Mouse (Mus musculus) thymus, postnatal 36 days (tissue): ENCODE data around the gene Acbd6.
A peak's percentile ranks its signal among the peaks of the same experiment; 100 is the strongest.

Source experiments
- DNase-seq, 2 experiments: peaks; one replicate each; pipeline ENCODE4 v3.0.0; 2022; ENCODE audit warnings: mixed read lengths in 2 of 2

Acbd6 gene

GRCm38 (mm10) chr1:155560678-155561077 lies 2.8 kb downstream of the Acbd6 start:
- DNase-seq, result no peak

DNA sequence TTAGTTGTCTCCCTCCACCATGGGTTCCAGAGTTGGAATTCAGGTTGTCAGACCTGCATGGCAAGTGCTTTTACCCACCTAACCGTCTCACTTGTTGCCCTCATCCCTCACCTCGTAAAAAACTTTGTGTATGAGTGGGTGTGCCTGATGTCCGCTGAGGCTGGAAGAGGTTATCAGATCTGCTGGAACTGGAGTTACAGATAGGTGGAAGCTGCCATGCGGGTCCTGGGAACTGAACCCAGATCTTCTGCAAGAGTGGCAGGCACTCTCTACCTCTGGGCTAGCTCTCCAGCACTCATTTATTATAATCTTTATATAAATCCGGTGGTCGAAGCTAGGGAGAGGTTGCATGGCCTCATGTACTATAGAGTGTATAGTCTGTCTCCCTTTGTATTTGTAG lies 4.3 kb downstream of the Acbd6 start:
- DNase-seq, result no peak

DNA sequence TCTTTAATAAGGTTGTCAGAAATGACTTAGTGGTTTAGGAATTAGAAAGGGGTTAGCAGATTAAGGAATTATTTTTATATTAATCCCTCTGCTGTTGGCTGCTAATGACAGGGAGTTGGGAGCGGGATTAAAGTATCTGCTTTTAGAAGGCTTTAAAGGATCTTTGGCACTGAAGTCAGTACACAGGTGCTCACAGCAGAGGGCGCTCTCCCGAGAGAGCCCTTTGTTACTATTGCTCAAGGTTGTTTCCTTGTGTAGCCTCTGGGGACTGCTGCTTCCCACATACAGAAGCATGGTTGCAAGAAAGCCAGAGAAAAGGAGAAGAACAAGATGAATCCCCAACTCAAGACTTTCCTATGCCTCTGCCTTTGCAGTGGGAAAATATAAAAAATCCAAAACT lies 6.8 kb downstream of the Acbd6 start:
- DNase-seq, result peak; percentile 13 to 16

DNA sequence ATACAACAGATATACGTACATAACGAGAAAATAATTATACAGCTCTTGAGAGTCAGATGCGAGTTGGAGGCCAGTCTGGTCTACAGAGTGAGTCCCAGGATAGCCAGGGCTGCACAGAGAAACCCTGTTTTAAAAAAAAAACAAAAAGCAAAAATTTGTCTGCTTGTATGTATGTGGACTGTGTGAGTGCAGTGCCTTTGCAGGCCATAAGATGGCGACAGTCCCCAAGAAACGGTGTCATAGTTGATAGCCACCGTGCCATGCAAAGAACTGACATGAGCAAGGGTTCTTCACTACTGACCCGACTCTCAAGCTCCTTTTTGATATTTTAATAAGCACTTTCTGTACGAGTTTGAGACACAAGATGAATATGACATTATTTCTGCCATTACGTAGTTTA lies 10.2 kb downstream of the Acbd6 start:
- no peak for DNase-seq

GRCm38 (mm10) chr1:155569340-155569739 lies 11.4 kb downstream of the Acbd6 start:
- DNase-seq, result no peak

DNA sequence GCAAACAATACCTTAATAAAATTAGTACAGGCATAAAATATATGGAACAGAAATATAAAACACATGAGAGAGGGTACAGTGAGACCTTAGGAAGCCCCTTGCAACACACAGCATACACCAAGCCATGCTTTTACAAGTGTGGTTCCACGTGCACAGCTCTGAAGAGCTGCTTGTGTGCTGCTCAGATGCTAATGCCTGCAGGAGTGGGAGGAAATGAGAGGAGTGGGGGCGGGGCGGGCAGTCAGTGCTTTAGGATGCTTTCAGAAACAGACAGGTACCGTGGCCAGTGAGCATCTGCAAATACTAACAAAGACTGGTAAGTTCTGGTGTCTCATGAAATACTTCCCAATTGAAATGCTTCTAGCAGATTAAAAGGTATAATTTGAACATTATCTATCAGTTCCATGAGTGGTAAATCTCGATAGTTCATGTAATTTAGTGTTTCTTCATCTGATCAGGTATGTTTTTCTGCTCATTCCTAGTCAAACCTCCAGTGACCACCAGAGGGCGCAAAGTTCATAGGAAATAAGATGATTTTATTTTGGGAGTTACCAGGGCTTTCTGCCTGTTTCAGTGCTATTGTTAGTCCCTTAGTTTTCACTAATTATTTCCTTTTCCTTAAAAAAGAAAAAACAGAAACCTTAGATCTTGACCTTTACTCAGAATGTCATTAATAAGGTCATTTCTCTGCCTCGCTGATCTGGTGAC lies 17.2 kb downstream of the Acbd6 start:
- DNase-seq, result peak; percentile 43 to 55

- no peak for DNase-seq
These were observed 18.5 kb downstream of the Acbd6 start for GRCm38 (mm10) chr1:155576432-155576831.

- no peak for DNase-seq
These were observed 19.4 kb downstream of the Acbd6 start for GRCm38 (mm10) chr1:155577316-155577715.

- no peak for DNase-seq
These were observed 30.0 kb downstream of the Acbd6 start for GRCm38 (mm10) chr1:155587961-155588360.

DNA sequence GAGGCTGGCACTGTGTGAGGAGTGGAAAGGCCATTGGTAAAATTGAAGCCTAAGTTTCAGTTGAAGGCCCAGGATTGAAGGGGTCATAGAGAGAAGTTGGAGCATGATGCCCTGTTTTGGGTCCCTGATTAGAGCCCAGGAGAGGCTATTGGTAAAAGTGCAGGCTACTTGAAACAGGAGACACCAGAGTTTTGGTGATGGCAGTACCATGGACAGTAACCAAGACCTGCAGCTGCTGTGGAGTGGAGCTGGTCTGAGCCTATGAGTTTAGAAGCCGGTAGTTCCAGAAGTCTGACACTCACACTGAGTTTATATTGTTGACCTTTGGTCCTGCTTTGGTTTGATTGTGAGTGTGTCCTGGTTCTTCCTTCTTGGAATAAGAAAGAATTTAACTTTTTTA lies 36.2 kb downstream of the Acbd6 start:
- no peak for DNase-seq

DNA sequence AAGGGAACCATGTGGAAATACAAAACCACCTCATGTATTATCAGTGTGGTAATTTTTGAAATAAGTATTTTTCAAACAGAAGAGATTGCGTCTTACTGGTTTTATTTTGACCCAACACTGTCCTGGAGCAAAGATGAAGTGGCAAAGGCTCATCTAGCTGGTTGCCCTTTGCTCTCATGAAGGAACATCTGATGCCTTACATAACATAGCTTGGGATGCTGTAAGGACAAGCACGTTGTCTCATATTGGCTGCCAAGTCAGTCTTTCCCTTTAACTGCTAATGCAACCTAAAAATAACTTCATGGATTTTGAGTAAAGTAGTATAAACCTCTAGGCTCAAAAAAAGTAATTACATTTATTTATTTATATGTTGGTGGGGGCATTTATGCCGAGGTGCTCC lies 38.7 kb downstream of the Acbd6 start:
- DNase-seq, result no peak

GRCm38 (mm10) chr1:155604706-155605105 lies 46.8 kb downstream of the Acbd6 start:
- DNase-seq, result no peak

DNA sequence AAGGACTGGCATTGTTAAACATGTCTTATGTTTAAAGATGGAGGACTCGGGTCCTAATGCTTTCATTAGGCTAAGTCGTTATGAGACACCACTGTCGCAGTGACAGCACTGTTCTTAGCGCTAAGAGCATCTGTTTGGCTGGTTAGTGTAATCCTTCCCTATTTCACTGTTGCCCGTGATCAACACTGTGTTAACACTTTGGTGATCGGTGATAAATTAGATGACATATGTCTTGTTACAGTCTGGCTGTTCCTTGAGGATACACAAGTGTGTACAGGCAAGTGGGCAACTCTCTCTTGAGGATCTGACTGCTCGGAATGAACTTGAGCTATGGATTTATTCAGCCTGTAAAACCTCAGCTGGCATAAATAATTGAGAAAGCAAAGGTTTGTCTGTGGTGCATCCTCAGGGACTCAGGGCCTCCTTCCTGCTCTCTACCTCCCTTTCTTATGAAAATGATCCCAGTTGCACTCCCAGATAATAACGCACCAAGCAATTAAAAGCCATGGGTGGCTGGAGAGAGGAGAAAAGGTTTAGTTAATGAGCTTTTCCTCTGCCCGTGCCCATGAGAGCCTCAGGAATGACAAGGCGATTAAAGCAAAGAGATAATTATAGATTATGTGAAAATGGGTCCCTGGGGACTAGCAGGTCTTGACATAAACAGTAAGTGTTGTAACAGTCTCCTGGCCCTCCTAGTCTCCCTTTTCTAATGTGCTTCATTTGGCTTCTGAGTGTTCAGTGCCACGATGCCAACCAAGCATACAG lies 47.7 kb downstream of the Acbd6 start:
- DNase-seq, result no peak

- no peak for DNase-seq
These were observed 48.2 kb downstream of the Acbd6 start for GRCm38 (mm10) chr1:155606156-155606531.

GRCm38 (mm10) chr1:155608524-155608923 lies 50.6 kb downstream of the Acbd6 start:
- DNase-seq, result no peak

DNA sequence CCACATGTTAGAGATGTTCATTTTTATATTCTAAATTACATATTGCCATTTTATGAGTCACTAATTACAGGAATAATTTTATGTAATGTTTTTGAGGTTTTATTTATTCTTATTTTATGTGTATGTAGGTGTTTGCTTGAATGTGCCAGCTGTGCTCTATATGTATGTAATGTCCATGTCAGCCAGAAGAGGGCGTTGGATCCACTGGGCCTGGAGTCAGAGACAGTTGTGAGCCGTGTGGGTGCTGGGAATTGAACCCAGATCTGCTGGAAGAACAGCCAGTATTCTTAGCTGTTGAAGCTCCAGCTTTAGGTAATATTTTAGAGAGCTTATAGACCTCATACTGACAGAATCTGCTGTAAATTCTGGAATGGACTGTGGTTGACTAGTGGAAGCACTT lies 56.5 kb downstream of the Acbd6 start:
- no peak for DNase-seq

GRCm38 (mm10) chr1:155621075-155621474 lies 63.2 kb downstream of the Acbd6 start:
- no peak for DNase-seq

DNA sequence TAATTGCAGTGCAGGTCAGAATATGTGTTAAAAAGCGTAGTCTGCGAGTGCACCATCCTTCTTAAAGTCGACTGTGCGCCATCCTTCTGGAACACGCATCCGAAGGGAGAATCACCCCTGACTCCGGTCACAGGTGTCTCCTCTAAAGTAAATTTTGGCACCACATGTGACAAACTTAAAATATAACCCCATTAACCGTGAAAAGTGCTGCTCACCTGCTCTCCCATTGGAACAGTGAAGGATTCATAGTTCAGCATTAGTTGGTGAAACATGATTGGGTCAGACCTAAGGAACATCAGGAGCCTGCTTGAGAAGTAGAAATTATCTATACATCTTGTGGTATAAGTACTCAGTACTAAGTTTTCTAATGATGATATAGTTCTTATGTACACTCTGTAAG lies 65.3 kb downstream of the Acbd6 start:
- no peak for DNase-seq

DNA sequence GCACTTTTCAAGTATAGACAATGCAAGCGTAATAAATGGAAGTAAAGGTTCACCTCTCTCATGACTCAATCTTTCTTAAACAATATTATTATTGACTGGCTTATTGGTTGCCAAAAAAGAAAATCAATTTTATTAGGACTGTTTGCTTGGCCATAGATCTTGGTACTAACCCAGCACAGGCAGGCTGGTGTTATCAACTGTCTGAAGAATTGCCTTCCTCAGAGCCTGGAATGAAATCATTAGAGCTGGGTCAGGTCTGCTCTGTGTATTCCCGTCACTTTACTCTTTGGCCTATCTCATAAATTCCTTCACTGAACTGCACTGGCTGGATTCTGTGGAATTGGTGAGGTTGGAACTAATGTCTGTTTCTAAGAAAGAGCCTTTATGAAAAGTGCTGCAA lies 69.8 kb downstream of the Acbd6 start:
- DNase-seq, result no peak

DNA sequence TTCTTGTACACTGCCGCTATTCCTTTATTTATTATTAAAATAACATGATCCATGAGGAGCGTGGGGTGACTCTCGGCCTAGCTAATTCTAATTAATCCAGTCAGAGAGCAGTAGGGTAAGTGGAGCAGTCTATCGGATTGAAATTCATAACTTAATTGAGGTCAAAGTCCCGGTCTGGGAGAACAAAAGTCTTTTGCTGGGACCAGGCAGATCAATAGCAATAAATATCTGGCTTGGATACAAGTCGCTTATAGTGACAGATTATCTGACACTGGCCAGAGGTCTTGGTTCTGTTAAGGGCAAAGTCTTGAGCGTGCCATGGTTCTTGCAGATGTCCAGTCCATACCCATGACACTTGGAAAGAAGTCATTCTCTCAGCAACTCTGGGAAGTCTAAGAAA lies 78.7 kb downstream of the Acbd6 start:
- DNase-seq, result no peak

GRCm38 (mm10) chr1:155645816-155646215 lies 87.9 kb downstream of the Acbd6 start:
- no peak for DNase-seq

- no peak for DNase-seq
These were observed 88.7 kb downstream of the Acbd6 start for GRCm38 (mm10) chr1:155646345-155647307.

DNA sequence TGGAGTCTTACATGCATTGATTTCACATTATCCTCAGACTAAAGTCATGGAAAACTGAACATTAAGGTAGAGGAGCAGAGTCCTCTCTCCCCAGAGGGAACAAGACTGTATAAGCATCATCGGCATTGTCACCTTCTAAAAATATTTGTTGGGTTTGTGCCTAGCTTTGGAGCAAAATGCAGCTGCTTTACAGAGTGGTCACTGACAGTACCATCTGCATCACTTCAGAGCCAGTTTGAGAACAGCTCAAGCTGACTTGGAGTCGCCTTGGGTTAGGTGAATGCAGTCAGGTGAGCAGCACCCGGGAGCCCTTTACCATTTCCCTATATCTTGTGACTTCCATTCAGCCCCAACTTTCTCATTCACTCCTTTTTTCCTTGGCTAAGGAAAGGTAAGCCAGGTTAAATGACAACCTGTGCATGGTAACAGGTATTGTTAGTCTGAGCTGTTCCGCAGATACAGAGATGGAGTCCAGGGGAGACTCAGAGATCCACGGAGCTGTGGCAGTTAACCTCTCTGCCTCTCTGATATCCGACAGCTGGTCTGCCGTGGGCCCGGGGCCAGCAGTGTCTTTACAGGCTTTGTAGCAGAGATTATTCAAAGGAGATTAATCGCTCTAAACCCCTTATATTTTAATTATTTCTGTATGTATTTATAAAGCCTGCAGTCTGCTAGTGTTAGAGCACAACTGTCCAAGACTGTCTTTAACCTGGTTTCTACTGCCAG lies 92.4 kb downstream of the Acbd6 start:
- no peak for DNase-seq
